Mouse (Mus musculus) forebrain, embryonic 16.5 days (tissue): Measurements from ENCODE around the gene Pef1. TPM values are rescaled to one million over a fixed set of nuclear protein-coding genes. Genes with fewer than 3 reads are reported as not detected.

Experiments
- ATAC-seq: fragments of 200-750 bp; cut with Nextera tagmentation; 2 replicates; pipeline ENCODE4 v1.8.0; 2017; ENCODE audit warnings: mild to moderate bottlenecking, moderate library complexity
- H3K27ac ChIP-seq: fragments of 300-500 bp; sonication (generic); 2 replicates; pipeline ENCODE4 v1.5.1; 2014; ENCODE audit warnings: low read length, control low read depth
- H3K27me3 ChIP-seq: fragments of 300-500 bp; sonication (generic); replicated peaks from 2 replicates; pipeline ENCODE4 v1.6.1; 2014; ENCODE audit warnings: low read length; ENCODE audit not compliant: control insufficient read depth, insufficient read depth
- H3K36me3 ChIP-seq: fragments of 300-500 bp; sonication (generic); 2 replicates; pipeline ENCODE4 v1.6.1; 2014; ENCODE audit not compliant: control insufficient read depth, insufficient read depth
- H3K4me1 ChIP-seq: fragments of 300-500 bp; sonication (generic); replicated peaks from 2 replicates; pipeline ENCODE4 v1.6.1; 2014; ENCODE audit warnings: low read length; ENCODE audit not compliant: control insufficient read depth, insufficient read depth
- H3K4me2 ChIP-seq: fragments of 300-500 bp; sonication (generic); 2 replicates; pipeline ENCODE4 v1.6.1; 2014; ENCODE audit warnings: mild to moderate bottlenecking, low read length, control low read depth
- H3K4me3 ChIP-seq: fragments of 300-500 bp; sonication (generic); replicated peaks from 2 replicates; pipeline ENCODE4 v1.5.1; 2014; ENCODE audit warnings: mild to moderate bottlenecking, low read length, control low read depth
- H3K9ac ChIP-seq: fragments of 300-500 bp; sonication (generic); replicated peaks from 2 replicates; pipeline ENCODE4 v1.6.1; 2014; ENCODE audit warnings: low read depth, low read length, control low read depth
- H3K9me3 ChIP-seq: fragments of 300-500 bp; sonication (generic); 2 replicates; pipeline ENCODE4 v1.6.1; 2016; ENCODE audit warnings: low read length; ENCODE audit not compliant: control insufficient read depth
- WGBS: fragments of 180-500 bp; shearing (Covaris S2); extraction: QIAGEN DNeasy Blood & Tissue Kit; methylation state at CpG from one replicate; pipeline ENCODE4 v1.1.7; 2014; 5-methylcytosine and 5-hydroxymethylcytosine counted together
- polyA plus RNA-seq: library from polyadenylated mRNA; unstranded; fragments of >200 nt; fragmentation: Nextera tagmentation; extraction: Ambion mirVana; gene quantifications from 2 replicates; pipeline ENCODE4 v1.2.1, GENCODE M21; 2015

Gene Pef1
- polyA plus RNA-seq, 1 experiment from 2014 or later, result 63.0 TPM

GRCm38 (mm10) chr4:130167321-130167720, 65.0 kb downstream of the Pef1 start:
- WGBS, result 57% methylated on average over 22 of the region's 22 CpGs
- Histone ChIP-seq H3K27ac (no peak overlapping the region), H3K9ac (0 out of 2 replicates have a peak overlapping the region, but pooled peaks have one; percentile 6), H3K4me2 (peak overlapping the region; percentile 37), H3K27me3 (peaks cover 13% of the 10 kb centered on the region; the same call in 1 of the 2 replicates), H3K4me1 (peaks cover 14% of the 10 kb centered on the region), H3K9me3 (no peaks in the 10 kb centered on the region), H3K4me3 (peak overlapping the region; percentile 21), H3K36me3 (no peaks in the 10 kb centered on the region)
- ATAC-seq, result no peak

- peaks cover 11% of the 10 kb centered on the region; the same call in 1 of the 2 replicates for H3K27me3 ChIP-seq
- H3K9me3 ChIP-seq, result no peaks in the 10 kb centered on the region
- 48% methylated on average over 9 of the region's 9 CpGs for WGBS
- no peaks in the 10 kb centered on the region for H3K36me3 ChIP-seq
- peak overlapping the region; percentile 37 for H3K4me2 ChIP-seq
- no peak for ATAC-seq
- H3K4me3 ChIP-seq, result no peak overlapping the region; the same call in 1 of the 2 replicates
- H3K4me1 ChIP-seq, result peaks cover 14% of the 10 kb centered on the region
- H3K27ac ChIP-seq, result no peak overlapping the region
- no peak overlapping the region for H3K9ac ChIP-seq
These were observed 65.5 kb downstream of the Pef1 start for GRCm38 (mm10) chr4:130167814-130168213.

DNA sequence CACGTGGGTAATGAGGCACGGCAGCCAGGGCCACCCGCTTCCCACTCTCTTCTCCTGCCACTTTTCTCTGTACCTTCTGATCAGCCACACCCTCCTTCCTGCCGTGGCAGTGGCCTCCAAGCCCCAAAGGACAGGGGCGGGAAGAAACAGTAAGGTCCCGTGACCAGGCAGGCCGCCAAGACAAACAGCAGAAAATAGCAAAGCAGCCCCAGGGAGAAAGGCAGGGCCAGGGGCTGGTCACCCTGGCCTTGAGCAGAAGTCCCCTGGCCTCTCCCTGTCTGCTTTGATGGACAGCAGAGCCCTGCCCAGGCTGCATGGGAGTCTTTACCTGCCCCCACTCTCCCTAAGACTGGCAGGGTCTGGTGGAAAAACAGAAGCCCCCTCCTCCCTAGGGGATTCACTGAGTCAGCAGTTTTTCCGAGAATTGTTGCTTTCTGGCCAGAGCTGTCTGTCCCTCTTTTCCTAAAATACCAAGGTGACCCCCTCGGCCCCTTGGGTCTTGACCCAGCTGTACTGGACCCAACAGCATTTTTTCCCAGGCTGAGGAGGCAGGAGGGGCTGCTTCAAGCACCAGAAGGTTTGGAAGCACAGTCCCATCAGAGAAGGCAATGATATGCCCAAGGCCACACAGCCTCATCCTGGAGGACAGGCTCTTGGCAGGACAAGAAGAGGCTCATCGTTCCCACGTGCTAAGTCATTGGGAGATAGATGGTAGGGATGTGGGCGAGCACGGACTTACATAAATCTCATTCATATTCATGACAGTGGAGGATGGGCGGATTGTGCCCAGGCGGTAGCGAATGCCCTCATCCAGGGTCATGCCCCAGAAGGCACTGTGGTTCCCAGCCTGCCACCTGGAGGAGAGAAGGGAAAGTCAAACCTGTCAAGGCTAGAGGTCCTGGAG, 66.2 kb downstream of the Pef1 start:
- H3K4me3 ChIP-seq, result no peak overlapping the region
- no peak overlapping the region for H3K27ac ChIP-seq
- peaks cover 14% of the 10 kb centered on the region; the same call in 1 of the 2 replicates for H3K27me3 ChIP-seq
- WGBS, result 40% methylated on average over 16 of the region's 16 CpGs
- H3K4me2 ChIP-seq, result peak overlapping the region; percentile 5; the same call in 1 of the 2 replicates
- no peak overlapping the region for H3K9ac ChIP-seq
- no peaks in the 10 kb centered on the region for H3K36me3 ChIP-seq
- no peak for ATAC-seq
- no peaks in the 10 kb centered on the region for H3K9me3 ChIP-seq
- H3K4me1 ChIP-seq, result peaks cover 9% of the 10 kb centered on the region

GRCm38 (mm10) chr4:130169411-130169971, 67.1 kb downstream of the Pef1 start:
- H3K9me3 ChIP-seq, result no peaks in the 10 kb centered on the region
- H3K9ac ChIP-seq, result no peak overlapping the region
- no peak overlapping the region for H3K4me2 ChIP-seq
- ATAC-seq, result no peak
- H3K36me3 ChIP-seq, result no peaks in the 10 kb centered on the region
- H3K4me3 ChIP-seq, result no peak overlapping the region
- no peak overlapping the region for H3K27ac ChIP-seq
- H3K4me1 ChIP-seq, result peaks cover 8% of the 10 kb centered on the region
- H3K27me3 ChIP-seq, result peaks cover 16% of the 10 kb centered on the region
- 89% methylated on average over 16 of the region's 16 CpGs for whole genome bisulfite sequencing

GRCm38 (mm10) chr4:130170362-130170761, 68.0 kb downstream of the Pef1 start:
- WGBS, result 86% methylated on average over 4 of the region's 4 CpGs
- Histone ChIP-seq H3K4me1 (peaks cover 15% of the 10 kb centered on the region), H3K9me3 (no peaks in the 10 kb centered on the region), H3K27me3 (peaks cover 23% of the 10 kb centered on the region), H3K9ac (no peak overlapping the region), H3K27ac (no peak overlapping the region), H3K4me2 (no peak overlapping the region), H3K4me3 (no peak overlapping the region), H3K36me3 (no peaks in the 10 kb centered on the region)
- ATAC-seq, result no peak

- Histone ChIP-seq H3K36me3 (no peaks in the 10 kb centered on the region), H3K27ac (no peak overlapping the region), H3K4me2 (no peak overlapping the region), H3K27me3 (peaks cover 24% of the 10 kb centered on the region), H3K9ac (no peak overlapping the region), H3K4me1 (peaks cover 17% of the 10 kb centered on the region), H3K4me3 (no peak overlapping the region), H3K9me3 (no peaks in the 10 kb centered on the region)
- ATAC-seq, result no peak
- 74% methylated on average over 8 of the region's 11 CpGs for WGBS
These were observed 69.8 kb downstream of the Pef1 start for GRCm38 (mm10) chr4:130171951-130172765.

GRCm38 (mm10) chr4:130173060-130173822, 70.9 kb downstream of the Pef1 start:
- Histone ChIP-seq H3K27ac (no peak overlapping the region), H3K4me3 (no peak overlapping the region), H3K9ac (no peak overlapping the region), H3K4me1 (peaks cover 14% of the 10 kb centered on the region), H3K36me3 (no peaks in the 10 kb centered on the region), H3K4me2 (no peak overlapping the region), H3K9me3 (no peaks in the 10 kb centered on the region), H3K27me3 (peaks cover 24% of the 10 kb centered on the region)
- ATAC-seq, result no peak
- WGBS, result 64% methylated on average over 11 of the region's 11 CpGs

DNA sequence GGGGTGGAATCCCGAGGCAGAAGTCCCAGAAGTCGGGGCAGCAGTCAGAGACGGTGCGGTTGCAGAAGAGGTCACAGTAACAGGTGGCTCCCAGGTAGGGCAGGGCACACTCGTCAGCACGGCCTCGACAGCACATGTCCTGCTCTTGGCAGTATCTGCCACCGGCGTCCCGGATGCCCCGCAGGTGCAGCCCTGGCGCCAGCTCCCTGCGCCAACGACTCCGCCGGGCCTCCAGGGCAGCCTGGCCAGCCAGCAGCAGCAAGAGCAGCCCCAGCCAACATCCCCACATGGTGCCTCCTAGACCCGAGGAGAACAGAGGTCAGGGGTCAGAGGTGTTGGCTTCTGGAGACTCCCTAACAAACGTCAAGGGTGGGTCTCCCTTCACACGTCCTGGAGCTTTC, 71.6 kb downstream of the Pef1 start:
- no peak overlapping the region for H3K9ac ChIP-seq
- H3K4me2 ChIP-seq, result no peak overlapping the region
- no peak overlapping the region for H3K4me3 ChIP-seq
- no peak overlapping the region for H3K27ac ChIP-seq
- H3K36me3 ChIP-seq, result no peaks in the 10 kb centered on the region
- WGBS, result 43% methylated on average over 19 of the region's 19 CpGs
- H3K4me1 ChIP-seq, result peaks cover 10% of the 10 kb centered on the region
- no peaks in the 10 kb centered on the region for H3K9me3 ChIP-seq
- peaks cover 24% of the 10 kb centered on the region for H3K27me3 ChIP-seq
- ATAC-seq, result no peak
